Mouse (Mus musculus) cortical plate, adult 2 months (tissue): ENCODE results near the gene Tmem150b.

Experiments
- CTCF ChIP-seq: fragments of 200-500 bp; IDR thresholded peaks from 2 replicates; pipeline ENCODE4 v1.5.1; 2011; ENCODE audit warnings: mild to moderate bottlenecking, control low read depth, low read length; ENCODE audit not compliant: insufficient read depth; ENCODE audit errors: extremely low read depth
- POLR2A ChIP-seq: fragments of 200-500 bp; IDR thresholded peaks from 2 replicates; pipeline ENCODE4 v1.6.1; 2011; ENCODE audit warnings: mild to moderate bottlenecking, low read length, control low read depth; ENCODE audit not compliant: insufficient read depth; ENCODE audit errors: extremely low read depth

GRCm38 (mm10) chr7:4719276-4719675, 5.8 kb downstream of the Tmem150b start:
- no peak for TF ChIP-seq CTCF
- TF ChIP-seq POLR2A = no peak
